Mouse (Mus musculus): Measurements from ENCODE around the gene Acaa1b. TPM values are rescaled to one million over a fixed set of nuclear protein-coding genes. Genes with fewer than 3 reads are reported as not detected.

Acaa1b gene
- polyA plus RNA-seq, 1 experiment from 2014 or later = 2.3 TPM

GRCm38 (mm10) chr9:119101992-119102782 is 54.7 kb downstream of the Acaa1b start, which contains the start of gene Dlec1:
Gene Dlec1 (plus strand): TSS chr9:119102478.
- 3% methylated on average over 44 of the region's 44 CpGs for WGBS
- H3K27ac ChIP-seq (ENCODE audit: low read length) = peak within 1 kb of the TSS; percentile 30; the same call in 1 of the 2 replicates

GRCm38 (mm10) chr9:119100177-119100898 is 56.6 kb downstream of the Acaa1b start:
- no peak overlapping the region for H3K9ac ChIP-seq (ENCODE audit: low read length)
- no peaks in the 10 kb centered on the region; the same call in 1 of the 2 replicates for H3K27me3 ChIP-seq (ENCODE audit: control insufficient read depth, insufficient read depth, low read length)
- no peak overlapping the region for H3K4me3 ChIP-seq (replicated peaks; ENCODE audit: low read length)
- no peaks in the 10 kb centered on the region for H3K36me3 ChIP-seq (ENCODE audit: control insufficient read depth, insufficient read depth, low read length)
- WGBS = 13% methylated on average over 15 of the region's 15 CpGs
- no peak overlapping the region for H3K4me2 ChIP-seq (ENCODE audit: low read depth, low read length)
- no peaks in the 10 kb centered on the region for H3K9me3 ChIP-seq (replicated peaks; ENCODE audit: control insufficient read depth, low read length)
- no peak overlapping the region for H3K27ac ChIP-seq (ENCODE audit: low read length)
- no peaks in the 10 kb centered on the region for H3K4me1 ChIP-seq (ENCODE audit: control insufficient read depth, insufficient read depth, low read length)
- no peak for ATAC-seq (ENCODE audit: insufficient read depth, low FRiP score)

More at GRCm38 (mm10) chr9:119101992-119102782, 54.7 kb downstream of the Acaa1b start, which contains the start of gene Dlec1:
- Histone ChIP-seq H3K4me2 (ENCODE audit: low read depth, low read length) (peak within 1 kb of the TSS; percentile 92), H3K9ac (ENCODE audit: low read length) (peak within 1 kb of the TSS; percentile 64), H3K27me3 (ENCODE audit: control insufficient read depth, insufficient read depth, low read length) (no peaks in the 10 kb centered on the region), H3K4me3 (replicated peaks; ENCODE audit: low read length) (peak within 1 kb of the TSS; percentile 58), H3K9me3 (replicated peaks; ENCODE audit: control insufficient read depth, low read length) (no peaks in the 10 kb centered on the region), H3K4me1 (ENCODE audit: control insufficient read depth, insufficient read depth, low read length) (no peaks in the 10 kb centered on the region), H3K36me3 (ENCODE audit: control insufficient read depth, insufficient read depth, low read length) (no peaks in the 10 kb centered on the region)
- peak; percentile 89 for ATAC-seq (ENCODE audit: insufficient read depth, low FRiP score)

Other genes starting within 250 kb of the Acaa1b start
- gene Ctdspl, start 230.6 kb downstream of the Acaa1b start, polyA plus RNA-seq (2015; fragmentation: Nextera tagmentation; extraction: Ambion mirVana) = 17.4 and 17.6 TPM in 2 replicates
- gene Vill, start 104.3 kb downstream of the Acaa1b start, polyA plus RNA-seq (2015; fragmentation: Nextera tagmentation; extraction: Ambion mirVana) = 43.0 and 52.7 TPM in 2 replicates
- gene Plcd1, start 63.6 kb downstream of the Acaa1b start, polyA plus RNA-seq (2015; fragmentation: Nextera tagmentation; extraction: Ambion mirVana) = 75.9 and 92.4 TPM in 2 replicates
- gene Dlec1, start 54.6 kb downstream of the Acaa1b start, polyA plus RNA-seq (2015; fragmentation: Nextera tagmentation; extraction: Ambion mirVana) = 0.71 and 0.77 TPM in 2 replicates
- gene Gm47289, start 2.1 kb upstream of the Acaa1b start, polyA plus RNA-seq (2015; fragmentation: Nextera tagmentation; extraction: Ambion mirVana) = not detected in 2 replicates
- gene Slc22a13, start 52.0 kb upstream of the Acaa1b start, polyA plus RNA-seq (2015; fragmentation: Nextera tagmentation; extraction: Ambion mirVana) = not detected in 2 replicates
- 11.7 TPM in 2 replicates for gene Oxsr1, start 165.3 kb upstream of the Acaa1b start, polyA plus RNA-seq (2015; fragmentation: Nextera tagmentation; extraction: Ambion mirVana)
- gene Acaa1a, start 182.6 kb upstream of the Acaa1b start, polyA plus RNA-seq (2015; fragmentation: Nextera tagmentation; extraction: Ambion mirVana) = 131 and 139 TPM in 2 replicates
- gene Myd88, start 184.3 kb upstream of the Acaa1b start, polyA plus RNA-seq (2015; fragmentation: Nextera tagmentation; extraction: Ambion mirVana) = 43.2 and 46.7 TPM in 2 replicates
- 7.0 and 8.5 TPM in 2 replicates for gene Xylb, start 200.3 kb upstream of the Acaa1b start, polyA plus RNA-seq (2015; fragmentation: Nextera tagmentation; extraction: Ambion mirVana)
- gene Slc22a14, start 208.5 kb upstream of the Acaa1b start, polyA plus RNA-seq (2015; fragmentation: Nextera tagmentation; extraction: Ambion mirVana) = not detected in 2 replicates
- gene Acvr2b, start 245.0 kb upstream of the Acaa1b start, polyA plus RNA-seq (2015; fragmentation: Nextera tagmentation; extraction: Ambion mirVana) = 5.9 and 6.8 TPM in 2 replicates

Measured in stomach, embryonic 16.5 days (tissue).